ENCODE assay signal across 8 mouse cellular contexts in genomic region chr1:43898991-43899714, GRCm38 (mm10). TPM values are rescaled to one million over a fixed set of nuclear protein-coding genes. Genes with fewer than 3 reads are reported as not detected.
DNase-seq lines count a peak whose midpoint lies in the region; TF ChIP-seq lines count a peak whose summit lies in the region.

No protein-coding gene starts in this region.

- no peak for TF ChIP-seq POLR2A in CH12.LX (IDR thresholded peaks at IDR 0.05; ENCODE audit: low read depth, low read length)
- no peak for TF ChIP-seq POLR2A in olfactory bulb, adult 2 months (IDR thresholded peaks at IDR 0.05; ENCODE audit: insufficient read depth, low read depth, low read length)

- H3K4me1 ChIP-seq in CH12.LX (ENCODE audit: control insufficient read depth in 1 of 2, insufficient read depth in 2 of 2), result peaks cover 0 to 22% of the 10 kb centered on the region in 2 experiments; a peak in 2 of 4 replicates
- peaks cover 9% of the 10 kb centered on the region; the same call in 1 of the 2 replicates for H3K4me1 ChIP-seq in olfactory bulb, adult 2 months (ENCODE audit: control insufficient read depth, insufficient read depth, low read length)

- H3K79me2 ChIP-seq in CH12.LX (replicated peaks; ENCODE audit: control insufficient read depth, extremely low read depth, insufficient read depth, poor library complexity, severe bottlenecking), result no peaks in the 10 kb centered on the region

- no peaks in the 10 kb centered on the region for H3K36me3 ChIP-seq in CH12.LX (replicated peaks in 1 of 2; ENCODE audit: control insufficient read depth in 1 of 2, insufficient read depth in 1 of 2, low read length in 1 of 2)

- TF ChIP-seq EP300 in CH12.LX (IDR thresholded peaks at IDR 0.05; ENCODE audit: low read length), result no peak

- intact Hi-C loops in heart, postnatal 14 days (cut with DNase I), result loop anchor here (2.0 kb wide), 1 partner anchor 138 kb away; no protein-coding TSS in a partner anchor

- H3K9me3 ChIP-seq in CH12.LX (replicated peaks; ENCODE audit: low read length), result no peaks in the 10 kb centered on the region

- no peak overlapping the region for H3K4me2 ChIP-seq in CH12.LX (ENCODE audit: insufficient read depth, low read depth, poor library complexity, severe bottlenecking)

- no peak overlapping the region for H3K27ac ChIP-seq in CH12.LX (ENCODE audit: insufficient read depth, low read depth)
- H3K27ac ChIP-seq in olfactory bulb, adult 2 months (ENCODE audit: insufficient read depth, low read depth, low read length), result no peak overlapping the region

- no peaks in the 10 kb centered on the region for H3K27me3 ChIP-seq in CH12.LX (replicated peaks)

- no peak overlapping the region for H3K4me3 ChIP-seq in CH12.LX (replicated peaks in 1 of 3; ENCODE audit: low read depth in 2 of 3, low read length in 2 of 3, poor library complexity in 1 of 3)
- H3K4me3 ChIP-seq in olfactory bulb, adult 2 months (ENCODE audit: insufficient read depth, low read depth, low read length), result no peak overlapping the region

- 18% methylated on average over 18 of the region's 18 CpGs for WGBS in olfactory bulb, adult 2 months

- in situ Hi-C loops in CH12.LX (cut with MboI; ENCODE audit: low pct_ligation_motif_present, low pct_unique_long_range_greater_than_20kb, low sequenced_read_pairs), result no loop called here

- no peak overlapping the region for H3K9ac ChIP-seq in CH12.LX (ENCODE audit: insufficient read depth, low read depth)

- dilution Hi-C loops in CH12.LX (cut with MboI; ENCODE audit: extremely low pct_ligation_motif_present, extremely low pct_unique_long_range_greater_than_20kb, low sequenced_read_pairs), result no loop called here

- TF ChIP-seq RAD21 in CH12.LX (IDR thresholded peaks at IDR 0.05; ENCODE audit: low read depth, low read length), result peak; percentile 68

- peak; percentile 72 for DNase-seq in CH12.LX (ENCODE audit: extremely low read depth)
- DNase-seq in c-Kit-negative CD71-positive TER-119-positive erythroid progenitor cells, embryonic 14.5 days (ENCODE audit: low read depth, low spot score), result peak; percentile 6
- peak; percentile 15 for DNase-seq in fibroblast of lung, adult 2 months (ENCODE audit: low read depth)
- DNase-seq in heart, postnatal 14 days, result peak; percentile 58 to 78
- DNase-seq in layer of hippocampus, adult 11-12 months (ENCODE audit: low spot score), result peak; percentile 80
- DNase-seq in lung, adult 18-20 months, result peak; percentile 36 to 52
- peak; percentile 46 for DNase-seq in testis, postnatal 14 days (ENCODE audit: low spot score)

- peak; percentile 74 to 83 for TF ChIP-seq CTCF in CH12.LX (conservative IDR thresholded peaks at IDR 0.05 in 1 of 2, IDR thresholded peaks at IDR 0.05 in 1 of 2; ENCODE audit: low read depth in 2 of 2, low read length in 2 of 2)
- peak; percentile 63; the same call in 1 of the 2 replicates for TF ChIP-seq CTCF in olfactory bulb, adult 2 months (IDR thresholded peaks at IDR 0.05; ENCODE audit: insufficient read depth, low read depth, low read length)

TF ChIP-seq in CH12.LX, 34 proteins besides CTCF, POLR2A, EP300 and RAD21:
- peak; percentile 30; the same call in 1 of the 2 replicates for TF ChIP-seq ZC3H11A (IDR thresholded peaks at IDR 0.05; ENCODE audit: low read depth, low read length)
- 0 out of 2 replicates have a peak, but pooled peaks have one; percentile 8 for TF ChIP-seq IRF4 (IDR thresholded peaks at IDR 0.05; ENCODE audit: low read depth, low read length)
- TF ChIP-seq SMC3 (IDR thresholded peaks at IDR 0.05; ENCODE audit: low read depth, low read length), result peak; percentile 85
- TF ChIP-seq SIN3A (IDR thresholded peaks at IDR 0.05; ENCODE audit: low read length), result no peak

RNA-seq across cellular contexts. Expression of gene Tpp2, which starts 34.3 kb away (rescaled TPM):
- total RNA-seq in CH12.LX (2012; rRNA removed) (35.4 and 42.7 TPM in 2 replicates), CH12.LX (2014; rRNA removed) (52.5 and 60.5 TPM in 2 replicates)
- polyA plus RNA-seq in CH12.LX (2012; ENCODE audit: insufficient read length, low read depth), result 47.2 and 50.4 TPM in 2 replicates
- 10 to 100 TPM; 43.1 to 45.2 TPM for total RNA-seq in heart, postnatal 14 days (2021)
- 104 TPM in 1 of 2 replicates, not detected in the other for polyA plus RNA-seq in olfactory bulb, adult 2 months (2012; ENCODE audit: insufficient read depth, insufficient read length, low replicate concordance, missing spikeins)

Comparison
In these comparisons a context has a peak if more than half of its experiments do, and no peak if none do; other contexts are left out.
1. DNase-seq: peak in every context shown above with its lines; median percentile 80 in layer of hippocampus, adult 11-12 months; 72 in CH12.LX; 68 in heart, postnatal 14 days; 46 in testis, postnatal 14 days; 44 in lung, adult 18-20 months; 15 in fibroblast of lung, adult 2 months; 6 in c-Kit-negative CD71-positive TER-119-positive erythroid progenitor cells, embryonic 14.5 days.